Mouse (Mus musculus) lung, postnatal 4 days (tissue): ENCODE measurements around the gene Polr2h.

ENCODE experiments used
- DNase-seq, 2 experiments: peaks; one replicate each; pipeline ENCODE4 v3.0.0; 2021

Gene Polr2h

GRCm38 (mm10) chr16:20723247-20723646, 5.8 kb downstream of the Polr2h start:
- DNase-seq, result no peak

GRCm38 (mm10) chr16:20724338-20724748, 6.9 kb downstream of the Polr2h start:
- DNase-seq, result peak; percentile 76 to 77

GRCm38 (mm10) chr16:20725321-20725720, 7.9 kb downstream of the Polr2h start:
- no peak for DNase-seq

- no peak for DNase-seq
Observed at GRCm38 (mm10) chr16:20725750-20726149, 8.3 kb downstream of the Polr2h start.

GRCm38 (mm10) chr16:20726384-20726783, 8.9 kb downstream of the Polr2h start:
- no peak for DNase-seq

- no peak for DNase-seq
Observed at GRCm38 (mm10) chr16:20730293-20730711, 12.8 kb downstream of the Polr2h start.

- DNase-seq, result no peak
Observed at GRCm38 (mm10) chr16:20731688-20732087, 14.2 kb downstream of the Polr2h start.

- no peak for DNase-seq
Observed at GRCm38 (mm10) chr16:20732251-20732924, 14.9 kb downstream of the Polr2h start.

GRCm38 (mm10) chr16:20732925-20733730, 15.7 kb downstream of the Polr2h start, which contains the start of gene Chrd:
Gene Chrd, plus strand, starts transcription at chr16:20733127.
- peak; percentile 76 to 85 for DNase-seq

GRCm38 (mm10) chr16:20733731-20734730, 16.6 kb downstream of the Polr2h start, which contains the start of gene Thpo:
Gene Thpo, minus strand, starts transcription at chr16:20734511.
- no peak for DNase-seq

GRCm38 (mm10) chr16:20735651-20736050, 18.2 kb downstream of the Polr2h start:
- DNase-seq, result no peak

GRCm38 (mm10) chr16:20736168-20736567, 18.7 kb downstream of the Polr2h start:
- no peak for DNase-seq

- DNase-seq, result no peak
Observed at GRCm38 (mm10) chr16:20736823-20737222, 19.4 kb downstream of the Polr2h start.

- DNase-seq, result no peak
Observed at GRCm38 (mm10) chr16:20739845-20740244, 22.4 kb downstream of the Polr2h start.

GRCm38 (mm10) chr16:20746641-20747040, 29.2 kb downstream of the Polr2h start:
- peak; percentile 54 to 80 for DNase-seq

GRCm38 (mm10) chr16:20750518-20750917, 33.1 kb downstream of the Polr2h start:
- DNase-seq, result no peak

- no peak for DNase-seq
Observed at GRCm38 (mm10) chr16:20756052-20756451, 38.6 kb downstream of the Polr2h start.

GRCm38 (mm10) chr16:20757385-20757784, 39.9 kb downstream of the Polr2h start:
- DNase-seq, result no peak

- peak in 1 of 2 experiments; percentile 68 for DNase-seq
Observed at GRCm38 (mm10) chr16:20761681-20762080, 44.2 kb downstream of the Polr2h start.

GRCm38 (mm10) chr16:20765244-20765643, 47.8 kb downstream of the Polr2h start:
- DNase-seq, result peak in 1 of 2 experiments; percentile 43
